19 mouse cellular contexts compared by ENCODE assay signal in genomic region chr8:86529714-86530113, GRCm38 (mm10). TPM values are rescaled to one million over a fixed set of nuclear protein-coding genes. Genes with fewer than 3 reads are reported as not detected.
"Had no signal": no experiment of that assay in that cellular context is flagged by ENCODE, and none has a peak within 500 bp of the region (broad histone marks: within the 10 kb centered on the region; RNA-seq: fewer than 3 reads in every experiment).

No protein-coding gene starts in this region.

- H3K4me3 ChIP-seq: liver, embryonic 13.5 days; liver, embryonic 15.5 days; lung, embryonic 15.5 days; megakaryocyte, embryonic 14.5 days; midbrain, embryonic 12.5 days; midbrain, embryonic 15.5 days; stomach, embryonic 15.5 days had no signal

- DNase-seq: liver, embryonic 13.5 days; liver, postnatal 0 days; lung, adult 2 months; lung, postnatal 14 days; lung, postnatal 36 days; right cerebral cortex, postnatal 25 days; thymus, adult 2 months; thymus, postnatal 25 days; thymus, postnatal 4 days had no signal

- H3K9ac ChIP-seq: liver, embryonic 13.5 days; liver, embryonic 15.5 days; liver, postnatal 0 days; lung, embryonic 15.5 days; midbrain, embryonic 12.5 days; midbrain, embryonic 15.5 days; stomach, embryonic 15.5 days had no signal

- H3K9me3 ChIP-seq: liver, embryonic 13.5 days; liver, embryonic 15.5 days; lung, embryonic 15.5 days; megakaryocyte, embryonic 14.5 days; midbrain, embryonic 12.5 days; midbrain, embryonic 15.5 days; stomach, embryonic 15.5 days had no signal

- H3K27ac ChIP-seq: liver, embryonic 13.5 days; liver, embryonic 15.5 days; lung, embryonic 15.5 days; macrophage; midbrain, embryonic 12.5 days; midbrain, embryonic 15.5 days; stomach, embryonic 15.5 days; stomach, postnatal 0 days had no signal

- ATAC-seq: liver, postnatal 0 days; lung, postnatal 0 days; midbrain, embryonic 15.5 days had no signal

- H3K36me3 ChIP-seq: liver, embryonic 13.5 days; liver, embryonic 15.5 days; lung, embryonic 15.5 days; midbrain, embryonic 12.5 days; midbrain, embryonic 15.5 days; stomach, embryonic 15.5 days had no signal

- H3K27me3 ChIP-seq: liver, embryonic 13.5 days; lung, embryonic 15.5 days; midbrain, embryonic 15.5 days; stomach, embryonic 15.5 days had no signal

- H3K4me1 ChIP-seq: liver, embryonic 13.5 days; liver, embryonic 15.5 days; lung, embryonic 15.5 days; megakaryocyte, embryonic 14.5 days; stomach, embryonic 15.5 days had no signal

- H3K4me2 ChIP-seq: liver, embryonic 11.5 days; liver, embryonic 13.5 days; liver, embryonic 15.5 days; lung, embryonic 15.5 days; midbrain, embryonic 12.5 days; midbrain, embryonic 15.5 days; stomach, embryonic 15.5 days had no signal

RNA-seq across cellular contexts. Expression of gene Abcc12, which starts 50.8 kb away (rescaled TPM):
- polyA plus RNA-seq: liver, embryonic 11.5 days; liver, embryonic 13.5 days; liver, embryonic 15.5 days; liver, postnatal 0 days; macrophage had no signal
